In the genomic region with DNA sequence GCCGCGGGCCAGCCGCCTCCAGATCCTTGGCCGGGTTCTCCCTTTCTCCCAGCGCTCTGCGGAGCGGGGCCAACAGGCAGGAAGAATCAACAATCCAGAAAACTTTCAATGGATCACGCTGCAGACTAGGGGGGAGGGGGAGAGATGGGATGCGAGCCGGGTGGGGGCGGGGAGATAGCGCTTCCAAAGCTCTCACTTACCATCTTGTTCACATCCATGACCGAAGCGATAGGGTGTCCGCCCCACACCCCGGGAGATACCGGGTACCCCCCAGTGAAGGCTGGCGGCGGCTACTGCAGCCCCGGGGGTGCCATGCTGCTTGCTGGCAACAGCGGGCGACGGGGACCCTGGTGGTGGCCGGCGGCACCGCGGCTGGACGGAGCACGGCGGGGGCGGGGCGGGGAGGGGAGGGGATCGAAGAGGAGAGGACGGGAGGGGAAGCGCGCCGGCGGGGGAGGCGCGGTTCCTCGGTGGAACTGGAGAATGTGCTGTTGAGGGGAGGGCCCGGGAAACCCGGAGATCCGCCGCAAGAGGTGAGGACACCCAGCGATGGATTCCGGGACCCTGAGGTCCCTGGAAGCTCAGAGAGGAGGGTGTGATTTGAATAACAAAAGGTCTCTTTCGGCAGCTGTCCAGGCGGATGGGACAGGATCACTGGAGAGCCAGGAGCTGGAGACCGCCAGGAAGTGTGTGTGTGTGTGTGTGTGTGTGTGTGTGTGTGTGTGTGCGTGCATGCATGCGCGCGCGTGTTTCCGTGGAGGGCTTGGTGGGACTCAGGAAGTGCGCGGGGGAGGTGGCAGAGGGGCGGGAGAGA, we compare ENCODE assay signal across 8 mouse cellular contexts. TPM values are rescaled to one million over a fixed set of nuclear protein-coding genes. Genes with fewer than 3 reads are reported as not detected.
DNase-seq lines count a peak whose midpoint lies in the region; ATAC-seq lines count a peak whose summit lies in the region.

No protein-coding gene starts in this region.

- H3K9me3 ChIP-seq in limb, embryonic 11.5 days (ENCODE audit: control insufficient read depth, low read length): no peaks in the 10 kb centered on the region
- H3K9me3 ChIP-seq in midbrain, embryonic 11.5 days (ENCODE audit: control insufficient read depth, low read length): no peaks in the 10 kb centered on the region; the same call in 1 of the 2 replicates

- H3K4me3 ChIP-seq in limb, embryonic 11.5 days (ENCODE audit: low read depth, low read length): peak overlapping the region; percentile 71
- H3K4me3 ChIP-seq in midbrain, embryonic 11.5 days (ENCODE audit: low read depth, low read length): peak overlapping the region; percentile 59

- WGBS in limb, embryonic 11.5 days: under 1% methylated on average over 55 of the region's 59 CpGs
- WGBS in midbrain, embryonic 11.5 days: under 1% methylated on average over 45 of the region's 59 CpGs

- no peaks in the 10 kb centered on the region; the same call in 1 of the 2 replicates for H3K36me3 ChIP-seq in limb, embryonic 11.5 days (ENCODE audit: control insufficient read depth, insufficient read depth, low read length)
- no peaks in the 10 kb centered on the region; the same call in 1 of the 2 replicates for H3K36me3 ChIP-seq in midbrain, embryonic 11.5 days (ENCODE audit: control insufficient read depth, insufficient read depth, low read length)

- peak overlapping the region; percentile 70 for H3K27ac ChIP-seq in limb, embryonic 11.5 days (replicated peaks; ENCODE audit: low read depth, low read length)
- H3K27ac ChIP-seq in midbrain, embryonic 11.5 days (ENCODE audit: low read depth, low read length): peak overlapping the region; percentile 96

- H3K27me3 ChIP-seq in limb, embryonic 11.5 days (ENCODE audit: control insufficient read depth, insufficient read depth, low read length): no peaks in the 10 kb centered on the region
- H3K27me3 ChIP-seq in midbrain, embryonic 11.5 days (ENCODE audit: control insufficient read depth, insufficient read depth, low read length): no peaks in the 10 kb centered on the region

- H3K4me2 ChIP-seq in limb, embryonic 11.5 days (ENCODE audit: low read depth, severe bottlenecking): peak overlapping the region; percentile 91
- H3K4me2 ChIP-seq in midbrain, embryonic 11.5 days: peak overlapping the region; percentile 80

- peak; percentile 33 for DNase-seq in cerebellum, adult 11 months
- peak; percentile 94 for DNase-seq in embryo, embryonic 9.5 days (ENCODE audit: extremely low spot score)
- DNase-seq in heart, adult 18-20 months: peak; percentile 82 to 90
- DNase-seq in kidney, adult 18-20 months: peak; percentile 71
- DNase-seq in limb, embryonic 11.5 days (ENCODE audit: low spot score): peak; percentile 88
- peak; percentile 99 for DNase-seq in midbrain, embryonic 11.5 days (ENCODE audit: low spot score, missing footprints)
- peak; percentile 86 for DNase-seq in right cerebral cortex, postnatal 4 days

- peak overlapping the region; percentile 84 for H3K9ac ChIP-seq in limb, embryonic 11.5 days (ENCODE audit: low read length)
- peak overlapping the region; percentile 72 for H3K9ac ChIP-seq in midbrain, embryonic 11.5 days (ENCODE audit: low read length)

- no peak for ATAC-seq in cerebellum, adult (ENCODE audit: insufficient number of reproducible peaks, low FRiP score, low TSS enrichment)
- peak; percentile 81 for ATAC-seq in limb, embryonic 11.5 days (ENCODE audit: insufficient number of reproducible peaks, low FRiP score, low TSS enrichment, low read depth)
- peak; percentile 87 for ATAC-seq in midbrain, embryonic 11.5 days (ENCODE audit: low FRiP score)

- peaks cover 8% of the 10 kb centered on the region for H3K4me1 ChIP-seq in limb, embryonic 11.5 days (ENCODE audit: control insufficient read depth, insufficient read depth, low read length)
- H3K4me1 ChIP-seq in midbrain, embryonic 11.5 days (ENCODE audit: control insufficient read depth, insufficient read depth, low read length): peaks cover 16% of the 10 kb centered on the region

RNA-seq across cellular contexts. Expression of gene Hip1, which starts 55.8 kb away (rescaled TPM):
- total RNA-seq in heart, adult 18-20 months (2021): 10 to 100 TPM; 19.9 to 24.4 TPM
- polyA plus RNA-seq in limb, embryonic 11.5 days (2014; fragmentation: Nextera tagmentation; extraction: Ambion mirVana): 35.2 and 39.4 TPM in 2 replicates
- 44.4 and 49.4 TPM in 2 replicates for polyA plus RNA-seq in midbrain, embryonic 11.5 days (2014; fragmentation: Nextera tagmentation; extraction: Ambion mirVana)

Comparison
In these comparisons a context has a peak if more than half of its experiments do, and no peak if none do; other contexts are left out.
1. DNase-seq: peak in every context shown above with its lines; median percentile 99 in midbrain, embryonic 11.5 days; 94 in embryo, embryonic 9.5 days; 88 in limb, embryonic 11.5 days; 86 in heart, adult 18-20 months; 86 in right cerebral cortex, postnatal 4 days; 71 in kidney, adult 18-20 months; 33 in cerebellum, adult 11 months.